ENCODE assay signal across 8 mouse cellular contexts in genomic region chr6:113483100-113483615, GRCm38 (mm10). TPM values are rescaled to one million over a fixed set of nuclear protein-coding genes. Genes with fewer than 3 reads are reported as not detected.
DNase-seq lines count a peak whose midpoint lies in the region; ATAC-seq and TF ChIP-seq lines count a peak whose summit lies in the region.

Gene Creld1 (plus strand): TSS chr6:113483297.

- H3K27me3 ChIP-seq in Patski = no peaks in the 10 kb centered on the region
- H3K27me3 ChIP-seq in hindbrain, embryonic 11.5 days (ENCODE audit: control insufficient read depth, insufficient read depth, low read length) = no peaks in the 10 kb centered on the region
- peaks cover 7% of the 10 kb centered on the region; the same call in 1 of the 2 replicates for H3K27me3 ChIP-seq in lung, embryonic 16.5 days (ENCODE audit: control insufficient read depth, insufficient read depth, low read depth, low read length)
- H3K27me3 ChIP-seq in thymus, adult 2 months (ENCODE audit: control insufficient read depth, insufficient read depth, low read length) = no peaks in the 10 kb centered on the region

- in situ Hi-C loops in Patski (cut with MboI; ENCODE audit: low pct_unique_long_range_greater_than_20kb) = loop anchor here (5.0 kb wide), 2 partner anchors 41 to 209 kb away; partner anchors contain the start of gene Jagn1

- POLR2A ChIA-PET in Patski (lab: Charles Lee) = interaction anchor here (0.5 to 3.8 kb wide), 3 partner anchors 12 to 402 kb away, joined by 3 to 41 read pairs (median 3); partner anchors contain the start of gene Il17rc

- CTCF ChIA-PET in Patski (lab: Charles Lee) = no interaction called here

- H3K4me2 ChIP-seq in hindbrain, embryonic 11.5 days (replicated peaks; ENCODE audit: low read depth, low read length) = peak within 1 kb of the TSS; percentile 86
- peak within 1 kb of the TSS; percentile 90 for H3K4me2 ChIP-seq in lung, embryonic 16.5 days (ENCODE audit: low read depth, low read length)

- H3K27ac ChIP-seq in hindbrain, embryonic 11.5 days (ENCODE audit: low read depth, low read length) = peak within 1 kb of the TSS; percentile 90
- H3K27ac ChIP-seq in lung, embryonic 16.5 days (ENCODE audit: low read length) = peak within 1 kb of the TSS; percentile 85
- H3K27ac ChIP-seq in thymus, adult 2 months (ENCODE audit: control insufficient read depth, insufficient read depth, low read length) = peak within 1 kb of the TSS; percentile 25; the same call in 1 of the 2 replicates

- no peaks in the 10 kb centered on the region for H3K9me3 ChIP-seq in hindbrain, embryonic 11.5 days (ENCODE audit: control insufficient read depth, low read length)
- no peaks in the 10 kb centered on the region for H3K9me3 ChIP-seq in lung, embryonic 16.5 days (ENCODE audit: control insufficient read depth, low read length)

- H3K36me3 ChIP-seq in hindbrain, embryonic 11.5 days (ENCODE audit: control insufficient read depth, insufficient read depth, low read length) = no peaks in the 10 kb centered on the region
- H3K36me3 ChIP-seq in lung, embryonic 16.5 days (ENCODE audit: control insufficient read depth, insufficient read depth, low read length) = no peaks in the 10 kb centered on the region
- no peaks in the 10 kb centered on the region for H3K36me3 ChIP-seq in thymus, adult 2 months (ENCODE audit: control insufficient read depth, insufficient read depth, low read length)

- peak within 1 kb of the TSS; percentile 78 for H3K9ac ChIP-seq in hindbrain, embryonic 11.5 days (ENCODE audit: low read depth, low read length)
- peak within 1 kb of the TSS; percentile 76 for H3K9ac ChIP-seq in lung, embryonic 16.5 days (ENCODE audit: low read length)

- under 1% methylated on average over 26 of the region's 26 CpGs for WGBS in hindbrain, embryonic 11.5 days
- under 1% methylated on average over 26 of the region's 26 CpGs for WGBS in lung, embryonic 16.5 days
- WGBS in thymus, adult 2 months = under 1% methylated on average over 26 of the region's 26 CpGs

- peak within 1 kb of the TSS; percentile 66 for H3K4me3 ChIP-seq in hindbrain, embryonic 11.5 days (ENCODE audit: low read depth, low read length)
- peak within 1 kb of the TSS; percentile 62 for H3K4me3 ChIP-seq in lung, embryonic 16.5 days (ENCODE audit: low read length)
- peak within 1 kb of the TSS; percentile 70 for H3K4me3 ChIP-seq in thymus, adult 2 months (ENCODE audit: control insufficient read depth, insufficient read depth, low read length)

- no peak for TF ChIP-seq CTCF in Patski (IDR thresholded peaks at IDR 0.05)
- TF ChIP-seq CTCF in thymus, adult 2 months (IDR thresholded peaks at IDR 0.05; ENCODE audit: borderline replicate concordance, control insufficient read depth, extremely low read depth, insufficient read depth, low read length, poor library complexity) = no peak

- peak; percentile 25; the same call in 1 of the 2 replicates for TF ChIP-seq POLR2A in thymus, adult 2 months (IDR thresholded peaks at IDR 0.05; ENCODE audit: control insufficient read depth, extremely low read depth, insufficient read depth, low read length, poor library complexity)

- DNase-seq in Patski (ENCODE audit: low read depth, low spot score) = peak; percentile 90
- peak; percentile 95 to 96 for DNase-seq in cerebellum, postnatal 14 days
- peak; percentile 93 for DNase-seq in frontal cortex, postnatal 10 days (ENCODE audit: low spot score in 2 of 2)
- peak; percentile 94 for DNase-seq in hindbrain, embryonic 11.5 days (ENCODE audit: low spot score)
- DNase-seq in layer of hippocampus, adult 9-11 months = peak; percentile 97
- peak; percentile 96 for DNase-seq in ovary, adult 18-20 months (ENCODE audit: low spot score)
- peak; percentile 92 for DNase-seq in thymus, adult 2 months

- peak; percentile 69 for ATAC-seq in Patski
- peak; percentile 97 for ATAC-seq in hindbrain, embryonic 11.5 days (ENCODE audit: low FRiP score)
- ATAC-seq in lung, embryonic 16.5 days (ENCODE audit: low read depth) = peak; percentile 95

- H3K4me1 ChIP-seq in hindbrain, embryonic 11.5 days (replicated peaks; ENCODE audit: control insufficient read depth, insufficient read depth, low read length) = peaks cover 3% of the 10 kb centered on the region; the same call in 1 of the 2 replicates
- H3K4me1 ChIP-seq in lung, embryonic 16.5 days (replicated peaks; ENCODE audit: control insufficient read depth, insufficient read depth, low read length) = peaks cover 21% of the 10 kb centered on the region
- peaks cover 26% of the 10 kb centered on the region for H3K4me1 ChIP-seq in thymus, adult 2 months (replicated peaks; ENCODE audit: control insufficient read depth, insufficient read depth, low read length)

RNA-seq across cellular contexts. Expression of gene Creld1, which starts in this region (rescaled TPM):
- polyA plus RNA-seq in Patski (2021) = 131 TPM
- polyA plus RNA-seq in hindbrain, embryonic 11.5 days (2014; fragmentation: Nextera tagmentation; extraction: Ambion mirVana) = 29.6 and 32.6 TPM in 2 replicates
- polyA plus RNA-seq in lung, embryonic 16.5 days (2015; fragmentation: Nextera tagmentation; extraction: Ambion mirVana) = 32.5 and 37.7 TPM in 2 replicates
- 15.2 and 16.1 TPM in 2 replicates for polyA plus RNA-seq in thymus, adult 2 months (2012; rRNA removed)

Comparison
In these comparisons a context has a peak if more than half of its experiments do, and no peak if none do; other contexts are left out.
1. Peak in every context shown above with its lines: DNase-seq, ATAC-seq, H3K4me3 ChIP-seq and H3K27ac ChIP-seq.
2. H3K27ac ChIP-seq: peak in every context shown above with its lines; median percentile 90 in hindbrain, embryonic 11.5 days; 85 in lung, embryonic 16.5 days; 25 in thymus, adult 2 months.